8 mouse cellular contexts compared by ENCODE assay signal in the genomic region with DNA sequence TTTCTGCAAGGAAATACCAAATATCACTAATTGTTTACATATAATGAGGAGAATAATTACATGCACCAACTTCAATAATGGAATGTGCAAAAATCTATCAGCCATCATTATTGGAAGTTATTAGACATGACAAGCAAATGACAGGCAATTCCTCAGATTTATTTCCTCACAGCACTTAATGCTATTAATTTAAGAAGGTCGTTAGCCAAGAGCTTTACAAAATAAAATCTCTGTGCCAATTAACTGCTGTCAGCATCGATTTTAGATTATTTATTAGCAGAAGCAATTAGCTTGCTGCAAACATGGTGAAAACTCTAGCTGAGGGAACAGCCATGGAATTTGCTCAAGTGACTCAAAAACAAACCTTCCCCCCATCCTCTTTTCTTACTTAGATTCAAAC.
"Had no signal": no experiment of that assay in that cellular context is flagged by ENCODE, and none has a peak within 500 bp of the region (broad histone marks: within the 10 kb centered on the region; RNA-seq: fewer than 3 reads in every experiment).

No protein-coding gene starts in this region.

- DNase-seq: kidney, adult 18-20 months; kidney, adult 9 months; kidney, postnatal 25 days; left cerebral cortex, postnatal 4 days; liver, postnatal 0 days; lung, embryonic 14.5 days; thymus, adult 18-20 months; thymus, postnatal 36 days had no signal
